Mouse (Mus musculus): Measurements from ENCODE around the gene Slc7a11.

Gene Slc7a11

GRCm38 (mm10) chr3:49867147-49867950, 576.1 kb downstream of the Slc7a11 start:
- DNase-seq (ENCODE audit: low read depth, low spot score): no peak

DNA sequence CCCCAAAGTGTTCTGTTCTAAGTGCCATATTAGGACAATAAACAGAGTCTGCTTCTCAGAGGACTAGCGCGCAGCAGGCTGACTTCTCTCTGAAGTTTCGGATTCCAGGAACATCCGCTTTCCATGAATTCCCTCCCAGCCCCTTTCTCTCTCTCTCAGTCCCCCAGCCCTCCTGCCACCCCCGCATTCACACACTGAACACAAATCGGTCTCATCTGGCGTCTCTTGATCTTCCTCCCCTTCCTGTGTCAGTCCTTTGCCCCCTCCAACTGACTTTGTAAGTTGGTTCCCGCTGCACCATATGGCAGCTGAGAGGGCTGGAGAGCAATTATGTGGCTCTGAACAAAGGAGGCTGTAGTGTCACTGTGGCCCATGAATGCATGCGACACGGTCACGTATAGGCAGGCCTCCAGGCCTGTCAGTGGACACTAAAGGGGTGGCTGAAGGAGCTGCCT, 577.3 kb downstream of the Slc7a11 start:
- no peak for DNase-seq (ENCODE audit: low read depth, low spot score)

GRCm38 (mm10) chr3:49856797-49857196, 586.6 kb downstream of the Slc7a11 start:
- DNase-seq (ENCODE audit: low read depth, low spot score): no peak

- DNase-seq (ENCODE audit: low read depth, low spot score): no peak
Measured at GRCm38 (mm10) chr3:49854277-49854676, 589.1 kb downstream of the Slc7a11 start.

GRCm38 (mm10) chr3:49842971-49843370, 600.4 kb downstream of the Slc7a11 start:
- DNase-seq (ENCODE audit: low read depth, low spot score): no peak

All from CD4-positive helper T cell, adult 2 months (primary cell).